Mouse (Mus musculus) brain, embryonic 18.5 days (tissue): ENCODE results near the gene Gm21858.
"Not testable (repeated sequence)": the region's sequence is repeated elsewhere in the genome, so short reads cannot be mapped to it uniquely, and the experiment has no call there.

Experiments used
- DNase-seq: peaks from one replicate; pipeline ENCODE4 v3.0.0-alpha.2; 2012; ENCODE audit warnings: low read depth, low spot score

Gene Gm21858

GRCm38 (mm10) chrY:55731456-55731855 lies at the start of gene Gm21858:
Gene Gm21858, plus strand, starts transcription at chrY:55731756.
- DNase-seq = not testable (repeated sequence)
